Mouse (Mus musculus): ENCODE measurements around the gene Rraga. TPM values are rescaled to one million over a fixed set of nuclear protein-coding genes. Genes with fewer than 3 reads are reported as not detected.
"Not testable (repeated sequence)": the region's sequence is repeated elsewhere in the genome, so short reads cannot be mapped to it uniquely, and the experiment has no call there.

The Rraga gene
- polyA plus RNA-seq, 1 experiment from 2014 or later: 160 TPM

DNA sequence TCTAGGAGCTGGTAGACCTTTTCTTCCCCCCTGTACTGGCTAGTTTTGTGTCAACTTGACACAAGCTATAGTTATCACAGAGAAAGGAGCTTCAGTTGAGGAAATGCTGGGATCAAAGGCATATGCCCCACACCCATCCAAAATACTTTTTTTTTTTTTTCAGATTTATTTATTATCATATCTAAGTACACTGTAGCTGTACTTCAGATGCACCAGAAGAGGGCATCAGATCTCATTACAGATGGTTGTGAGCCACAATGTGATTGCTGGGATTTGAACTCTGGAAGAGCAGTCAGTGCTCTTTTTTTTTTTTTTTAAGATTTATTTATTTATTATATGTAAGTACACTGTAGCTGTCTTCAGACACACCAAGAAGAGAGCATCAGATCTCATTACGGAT lies 47.1 kb downstream of the Rraga start:
- not testable (repeated sequence) for H3K9ac ChIP-seq (ENCODE audit: low read depth, low read length); H3K27ac ChIP-seq (ENCODE audit: low read depth, low read length); H3K4me2 ChIP-seq (ENCODE audit: low read length); H3K36me3 ChIP-seq (ENCODE audit: control insufficient read depth, insufficient read depth, low read length); H3K4me1 ChIP-seq (ENCODE audit: control insufficient read depth, insufficient read depth, low read depth, low read length); H3K4me3 ChIP-seq (ENCODE audit: low read length); ATAC-seq; H3K9me3 ChIP-seq (ENCODE audit: control insufficient read depth, low read length); H3K27me3 ChIP-seq (replicated peaks; ENCODE audit: control insufficient read depth, insufficient read depth, low read length)
- WGBS: 89% methylated on average over 1 of the region's 1 CpGs

DNA sequence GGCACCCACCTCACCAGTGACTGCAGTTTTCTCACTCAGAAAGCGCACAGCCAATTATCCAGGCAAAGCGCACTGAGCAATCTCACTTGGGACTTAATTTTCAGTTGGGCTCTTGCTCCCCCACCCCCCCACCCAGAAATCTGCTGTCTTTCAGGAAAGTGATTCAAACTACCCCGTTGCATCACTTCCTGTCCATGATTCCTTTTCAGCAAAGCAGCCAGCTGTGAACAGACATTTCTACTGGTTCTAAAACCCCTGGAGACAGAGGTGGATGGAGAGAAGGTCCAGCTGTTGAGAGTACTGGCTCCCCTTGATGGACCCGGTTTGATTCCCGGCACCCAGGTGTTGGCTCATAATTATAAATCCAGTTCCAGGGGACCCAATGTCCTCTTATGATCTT lies 50.0 kb downstream of the Rraga start:
- Histone ChIP-seq H3K9me3 (ENCODE audit: control insufficient read depth, low read length) (no peaks in the 10 kb centered on the region), H3K27ac (ENCODE audit: low read depth, low read length) (no peak overlapping the region), H3K4me2 (ENCODE audit: low read length) (no peak overlapping the region), H3K27me3 (replicated peaks; ENCODE audit: control insufficient read depth, insufficient read depth, low read length) (no peaks in the 10 kb centered on the region), H3K4me3 (ENCODE audit: low read length) (no peak overlapping the region), H3K36me3 (ENCODE audit: control insufficient read depth, insufficient read depth, low read length) (no peaks in the 10 kb centered on the region), H3K9ac (ENCODE audit: low read depth, low read length) (no peak overlapping the region), H3K4me1 (ENCODE audit: control insufficient read depth, insufficient read depth, low read depth, low read length) (no peaks in the 10 kb centered on the region)
- no peak for ATAC-seq
- 88% methylated on average over 5 of the region's 5 CpGs for WGBS

DNA sequence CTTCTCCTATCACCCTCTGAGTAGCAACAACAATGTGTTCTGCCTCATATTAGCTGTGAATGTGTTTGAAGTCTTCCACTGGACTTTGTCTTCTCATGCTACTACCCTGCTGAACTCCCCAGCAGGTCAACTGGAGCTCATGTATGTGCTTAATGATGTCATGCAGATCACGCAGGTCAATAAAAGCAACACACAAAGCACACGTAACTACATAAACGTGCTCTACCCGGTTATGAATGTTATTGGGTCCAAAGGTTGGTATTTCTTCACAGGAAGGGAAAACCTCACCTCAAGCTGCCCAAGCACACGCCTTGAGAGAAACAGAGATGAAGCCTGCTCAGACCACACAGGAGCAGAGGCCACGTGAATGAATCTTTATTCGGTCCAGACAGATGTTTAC lies 51.0 kb downstream of the Rraga start:
- not testable (repeated sequence) for H3K9me3 ChIP-seq (ENCODE audit: control insufficient read depth, low read length); H3K4me1 ChIP-seq (ENCODE audit: control insufficient read depth, insufficient read depth, low read depth, low read length); ATAC-seq; H3K4me2 ChIP-seq (ENCODE audit: low read length); H3K36me3 ChIP-seq (ENCODE audit: control insufficient read depth, insufficient read depth, low read length); H3K27me3 ChIP-seq (replicated peaks; ENCODE audit: control insufficient read depth, insufficient read depth, low read length); H3K27ac ChIP-seq (ENCODE audit: low read depth, low read length); H3K4me3 ChIP-seq (ENCODE audit: low read length); H3K9ac ChIP-seq (ENCODE audit: low read depth, low read length)
- 91% methylated on average over 7 of the region's 7 CpGs for WGBS

Other genes starting within 250 kb of the Rraga start
- gene Saxo1, start 17.3 kb upstream of the Rraga start, polyA plus RNA-seq (2015; fragmentation: Nextera tagmentation; extraction: Ambion mirVana): not detected in 2 replicates
- 5.0 and 5.5 TPM in 2 replicates for gene Haus6, start 36.4 kb downstream of the Rraga start, polyA plus RNA-seq (2015; fragmentation: Nextera tagmentation; extraction: Ambion mirVana)
- gene Plin2, start 94.4 kb downstream of the Rraga start, polyA plus RNA-seq (2015; fragmentation: Nextera tagmentation; extraction: Ambion mirVana): 49.5 and 53.8 TPM in 2 replicates
- gene Dennd4c, start 172.9 kb downstream of the Rraga start, polyA plus RNA-seq (2015; fragmentation: Nextera tagmentation; extraction: Ambion mirVana): 3.0 and 3.2 TPM in 2 replicates

All from hindbrain, embryonic 16.5 days (tissue).